Mouse (Mus musculus): ENCODE results near the gene Fosl1.

DNA sequence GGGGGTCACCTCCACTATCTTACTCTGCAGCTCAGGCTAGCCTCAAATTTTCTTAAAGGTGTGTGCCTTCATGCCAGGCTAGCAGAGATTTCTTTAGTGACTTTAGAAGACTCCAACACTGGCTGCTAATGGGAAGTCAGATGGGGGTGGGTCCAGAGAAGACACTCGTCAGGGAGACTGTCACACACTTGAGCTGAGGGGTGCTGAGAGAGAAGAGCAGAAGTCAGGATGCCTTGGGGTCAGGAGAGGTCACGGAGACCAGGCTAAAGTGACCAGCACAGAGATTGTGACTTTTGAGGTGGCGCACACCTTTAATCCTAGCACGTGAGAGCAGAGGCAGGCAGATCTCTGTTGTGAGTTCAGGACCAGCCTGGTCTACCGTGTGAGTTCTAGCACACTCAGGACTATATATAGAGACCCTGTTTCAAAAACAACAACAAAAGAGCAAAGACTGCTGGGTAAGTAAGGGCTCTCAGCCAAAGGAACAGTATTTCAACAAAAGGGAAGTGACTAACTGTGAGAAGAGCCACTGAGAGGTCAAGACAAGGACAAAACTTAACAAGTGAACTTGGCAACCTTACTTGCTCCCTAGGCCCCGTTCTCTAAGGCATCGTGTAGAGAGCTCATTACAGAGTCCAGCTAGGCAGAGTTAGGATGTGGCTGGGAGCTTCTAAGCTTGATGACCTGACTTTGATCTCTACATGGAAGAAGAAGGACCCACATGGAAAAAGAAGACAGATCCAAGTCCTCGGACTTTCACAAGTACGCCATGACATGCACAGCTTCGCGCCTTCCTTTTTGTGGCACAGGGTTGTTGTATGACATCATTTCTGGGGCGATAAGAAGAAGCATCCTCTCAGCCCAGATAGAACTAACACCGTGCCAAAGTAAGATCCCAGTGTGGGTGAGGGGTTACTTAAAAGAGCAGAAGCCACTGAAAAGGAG is 39.0 kb upstream of the Fosl1 start:
- TF ChIP-seq CHD2 (IDR thresholded peaks at IDR 0.05; ENCODE audit: low read depth, low read length) (no peak), ZC3H11A (IDR thresholded peaks at IDR 0.05; ENCODE audit: borderline replicate concordance, low read depth, low read length) (no peak), MAFK (IDR thresholded peaks at IDR 0.05; ENCODE audit: insufficient read depth, low read depth, low read length) (no peak)

All from ES-E14 (cell line).